Mouse (Mus musculus): ENCODE measurements around the gene Tshz2. TPM values are rescaled to one million over a fixed set of nuclear protein-coding genes. Genes with fewer than 3 reads are reported as not detected.
A peak's percentile ranks its signal among the peaks of the same experiment; 100 is the strongest.
"Not testable (repeated sequence)": the region's sequence is repeated elsewhere in the genome, so short reads cannot be mapped to it uniquely, and the experiment has no call there.

Tshz2 gene
- 10 to 100 TPM; 11.4 to 12.0 TPM for total RNA-seq (2021)
- long read RNA-seq, experiment 1, partial matches to known transcripts: 0 of 4 reads
- long read RNA-seq, experiment 1, other reads (novel, unspliced or antisense): 4 of 4 reads
- long read RNA-seq, experiment 2, partial matches to known transcripts: 1 of 5 reads
- long read RNA-seq, experiment 2, other reads (novel, unspliced or antisense): 3 of 5 reads

DNA sequence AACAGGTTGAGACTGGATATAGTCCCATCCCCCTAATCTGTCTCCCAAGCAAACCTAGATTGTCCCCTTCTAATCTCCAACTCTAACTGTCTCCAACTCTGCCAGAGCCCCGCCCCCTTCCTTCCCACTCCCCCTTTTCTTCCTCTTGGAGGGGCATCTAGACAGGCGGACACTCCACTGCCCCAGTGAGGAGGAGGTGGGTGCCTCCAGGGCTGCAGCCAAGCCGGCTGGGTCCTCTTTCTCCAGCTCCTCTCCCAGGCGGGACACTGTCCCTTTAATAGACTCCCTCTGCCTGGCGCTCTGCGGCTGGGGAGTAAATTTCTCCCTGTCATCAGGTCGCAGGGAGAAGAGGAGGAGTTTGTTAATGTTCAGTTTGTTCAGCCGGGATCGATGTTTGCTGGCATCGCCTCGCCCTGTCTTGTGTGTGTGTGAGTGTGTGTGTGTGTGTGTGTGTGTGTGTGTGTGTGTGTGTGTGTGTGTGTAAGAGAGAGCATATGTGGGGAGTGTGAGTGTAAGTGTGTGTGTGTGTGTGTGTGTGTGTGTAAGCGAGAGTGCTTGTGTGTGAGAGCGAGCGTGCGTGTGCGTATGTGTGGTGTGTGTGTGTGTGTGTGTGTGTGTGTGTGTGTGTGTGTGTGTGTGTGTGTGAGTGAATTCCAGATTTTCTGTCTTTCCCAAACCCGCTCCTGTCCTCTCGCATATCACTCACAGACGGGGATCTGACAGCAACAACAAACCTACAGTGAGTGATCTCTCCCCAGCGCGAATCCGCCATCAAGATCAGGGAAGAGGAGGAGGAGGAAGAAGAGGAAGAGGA lies at the start of gene Tshz2:
Tshz2 (plus strand) TSS at position 676 of the 814 bp plus-strand sequence.
- DNase-seq: peak; percentile 75 to 81

GRCm38 (mm10) chr2:169583476-169583875 lies 49.3 kb upstream of the Tshz2 start:
- DNase-seq: no peak

GRCm38 (mm10) chr2:169584745-169585456 lies 47.9 kb upstream of the Tshz2 start:
- DNase-seq: no peak

DNA sequence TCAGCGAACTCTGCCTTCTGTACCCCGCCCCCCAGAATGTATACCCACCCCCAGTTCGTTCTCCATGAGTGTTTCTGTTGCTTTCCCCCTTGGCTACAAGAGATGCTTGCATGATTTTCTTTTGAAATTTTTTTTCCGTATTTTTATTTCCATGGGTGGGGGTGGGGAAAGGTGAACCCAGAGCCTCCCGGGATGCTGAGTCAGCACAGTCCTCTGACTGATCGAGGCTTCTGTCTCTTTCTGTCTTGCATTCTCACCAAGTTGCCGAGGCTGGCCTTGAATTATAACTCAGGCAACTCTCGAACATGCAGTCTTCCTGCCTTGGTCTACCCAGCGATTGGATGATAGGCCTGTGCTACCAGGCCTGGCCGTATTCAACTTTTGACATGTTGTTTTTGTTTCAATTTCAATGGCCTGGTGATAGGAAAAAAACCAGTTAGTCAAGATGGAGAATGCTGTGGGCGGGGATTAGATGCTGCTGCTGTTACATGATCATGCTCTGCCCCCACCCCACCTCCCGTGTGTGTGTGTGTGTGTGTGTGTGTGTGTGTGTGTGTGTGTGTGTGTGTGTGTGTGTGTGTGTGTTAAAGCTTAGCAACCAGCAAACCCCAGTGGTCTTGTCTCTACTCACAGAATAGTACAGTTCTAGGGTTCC lies 47.1 kb upstream of the Tshz2 start:
- no peak for DNase-seq

DNA sequence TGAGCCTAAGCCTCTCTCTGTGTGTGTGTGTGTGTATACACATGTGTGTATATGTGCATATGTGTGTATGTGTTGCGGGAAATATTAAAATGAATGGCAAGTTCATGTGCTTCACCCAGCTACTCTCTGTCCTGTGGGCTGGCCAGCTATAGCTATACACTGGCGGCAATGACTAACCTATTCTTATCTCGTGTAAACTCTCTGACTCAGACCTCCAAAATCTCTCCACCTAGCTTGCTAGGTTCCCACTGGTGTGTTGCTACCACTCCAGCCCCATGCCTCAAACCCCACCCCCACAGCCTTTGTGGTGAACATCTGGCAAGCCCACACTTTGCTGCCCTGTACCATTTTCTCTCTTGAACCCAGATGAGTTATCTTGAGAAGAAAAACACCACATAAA lies 46.1 kb upstream of the Tshz2 start:
- no peak for DNase-seq

GRCm38 (mm10) chr2:169587645-169588044 lies 45.2 kb upstream of the Tshz2 start, which contains the start of gene Gm11011:
TSS of gene Gm11011 (minus strand) at chr2:169587745.
- not testable (repeated sequence) for DNase-seq

- DNase-seq: no peak
Measured at GRCm38 (mm10) chr2:169589697-169590096, 43.1 kb upstream of the Tshz2 start.

GRCm38 (mm10) chr2:169590412-169590811 lies 42.4 kb upstream of the Tshz2 start:
- no peak for DNase-seq

DNA sequence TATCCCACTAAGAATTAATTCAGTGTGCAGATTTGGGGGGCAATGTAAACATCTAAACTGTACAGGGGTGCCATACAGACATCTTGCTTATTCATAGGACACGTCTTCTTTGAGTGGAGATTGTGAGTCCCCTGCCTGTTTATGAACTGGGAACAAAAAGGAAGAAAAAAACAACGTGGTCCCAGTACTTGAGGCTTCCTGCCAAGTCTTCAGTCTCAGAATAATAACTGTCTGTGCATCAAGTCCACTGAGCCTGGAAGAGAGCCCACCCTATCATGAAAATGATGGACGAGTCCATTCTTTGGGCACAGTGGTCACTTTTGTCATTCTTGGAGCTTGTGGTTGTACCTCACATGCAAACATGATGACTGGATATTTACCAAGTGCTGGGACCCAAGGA lies 39.1 kb upstream of the Tshz2 start:
- no peak for DNase-seq

- DNase-seq: no peak
Measured at GRCm38 (mm10) chr2:169597357-169597756, 35.5 kb upstream of the Tshz2 start.

DNA sequence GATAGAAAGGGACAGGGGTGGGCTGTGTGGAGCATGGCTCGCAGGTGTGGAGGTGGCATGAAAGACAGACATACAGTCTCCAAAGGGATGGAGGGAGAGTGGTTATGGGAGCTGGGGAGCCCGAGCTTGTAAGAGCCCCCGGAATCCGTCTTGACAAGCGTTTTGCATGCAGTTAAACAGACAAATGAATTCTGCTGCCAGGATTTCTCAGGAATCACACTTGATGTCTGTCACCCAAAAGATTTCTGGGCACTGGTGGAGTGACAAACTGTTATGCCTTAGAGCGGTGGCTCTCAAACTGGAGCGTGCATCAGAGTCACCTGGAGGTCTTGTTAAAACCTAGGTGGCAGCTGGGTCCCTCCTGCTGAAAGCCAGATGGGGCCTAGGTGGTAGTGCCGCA lies 34.8 kb upstream of the Tshz2 start:
- no peak for DNase-seq

DNA sequence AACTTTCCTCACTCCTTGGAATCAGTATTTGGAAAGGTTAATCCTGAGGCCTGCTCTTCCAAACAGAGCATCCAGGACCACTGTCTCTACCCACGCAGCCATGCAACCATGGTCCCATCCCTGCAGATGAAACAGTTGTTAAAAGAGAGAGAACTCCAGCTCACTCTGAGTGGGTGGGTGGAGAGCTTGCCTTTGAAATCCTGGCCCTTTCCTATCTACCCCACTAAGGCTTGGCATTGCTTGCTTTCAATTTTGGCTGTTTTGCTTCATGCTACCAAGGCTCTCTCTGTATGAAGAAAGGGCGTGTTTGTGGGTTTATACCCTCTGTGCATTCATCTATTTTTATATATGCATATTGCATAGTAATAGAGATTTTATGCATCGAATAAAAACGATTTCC lies 33.2 kb upstream of the Tshz2 start:
- no peak for DNase-seq

GRCm38 (mm10) chr2:169600163-169600562 lies 32.6 kb upstream of the Tshz2 start:
- DNase-seq: no peak

- no peak for DNase-seq
Measured at GRCm38 (mm10) chr2:169606901-169607678, 25.7 kb upstream of the Tshz2 start.

- DNase-seq: no peak
Measured at GRCm38 (mm10) chr2:169607787-169608186, 25.0 kb upstream of the Tshz2 start.

- DNase-seq: no peak
Measured at GRCm38 (mm10) chr2:169609956-169610355, 22.9 kb upstream of the Tshz2 start.

GRCm38 (mm10) chr2:169610882-169611281 lies 21.9 kb upstream of the Tshz2 start:
- DNase-seq: no peak

- DNase-seq: no peak
Measured at GRCm38 (mm10) chr2:169611557-169611956, 21.3 kb upstream of the Tshz2 start.

DNA sequence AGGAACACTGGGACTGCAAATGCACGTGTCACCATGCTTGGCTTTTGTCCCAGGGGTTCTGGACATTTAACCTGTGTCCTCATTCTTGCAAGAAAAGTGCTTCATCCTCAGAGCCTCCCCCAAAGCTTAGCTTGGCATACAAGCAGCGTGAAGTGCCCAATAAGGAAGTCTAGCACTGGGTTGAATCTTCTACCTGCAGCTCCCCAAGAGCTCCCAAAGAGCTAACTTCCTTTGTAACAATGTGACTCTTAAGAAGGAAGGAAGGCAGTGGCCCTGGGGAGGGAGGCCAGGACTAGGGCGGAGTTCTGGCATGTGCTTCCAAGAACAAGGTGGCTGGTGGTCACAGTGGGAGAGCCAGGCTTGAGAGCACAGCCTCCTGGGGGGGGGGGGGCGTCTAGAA lies 18.1 kb upstream of the Tshz2 start:
- DNase-seq: no peak

GRCm38 (mm10) chr2:169615998-169616397 lies 16.8 kb upstream of the Tshz2 start:
- no peak for DNase-seq

DNA sequence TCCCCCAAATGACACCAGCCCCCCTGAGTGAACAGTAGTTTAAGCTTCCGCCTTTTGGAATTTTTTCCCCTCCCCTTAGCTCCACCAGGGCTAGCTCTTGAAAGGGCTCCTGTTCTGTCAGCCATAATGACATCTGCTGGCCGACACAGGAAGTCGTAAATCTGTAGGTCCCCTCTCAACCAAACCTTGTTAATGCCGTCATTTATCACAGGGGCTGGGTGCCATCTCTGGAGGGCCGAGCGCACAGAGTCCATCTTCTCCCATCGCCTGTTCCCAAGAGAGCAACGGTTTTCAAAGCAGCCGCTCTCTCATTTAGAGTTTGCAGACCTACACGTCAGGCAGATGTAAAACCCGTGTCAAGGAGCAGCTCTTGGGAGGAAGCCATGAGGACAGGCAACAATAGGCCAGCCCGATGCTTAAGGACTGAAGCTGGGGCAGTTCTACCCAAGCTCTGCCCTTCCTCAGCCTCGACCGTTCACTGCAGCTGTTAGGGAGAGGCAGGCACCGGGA lies 11.6 kb upstream of the Tshz2 start:
- no peak for DNase-seq

DNA sequence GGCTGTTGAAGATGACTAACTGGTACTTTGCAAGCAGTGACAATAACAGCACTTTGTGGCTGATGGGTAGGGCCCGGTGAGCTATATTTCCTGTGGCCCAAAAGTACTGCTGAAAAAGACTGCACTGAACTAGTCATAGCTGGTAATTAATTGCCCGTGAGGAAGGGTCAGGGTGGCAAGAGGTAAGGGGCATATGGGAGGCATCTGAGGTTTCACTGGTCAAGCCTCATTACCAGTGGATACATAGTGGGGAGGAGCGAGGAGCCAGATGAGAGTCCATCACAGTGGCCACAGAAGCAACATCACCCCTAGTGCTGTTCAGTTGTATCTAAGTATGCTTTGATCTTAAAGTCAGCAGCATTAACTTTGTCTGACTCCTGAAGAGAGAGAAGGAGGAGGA lies 2.7 kb upstream of the Tshz2 start:
- DNase-seq: no peak
